Mouse (Mus musculus) CH12.LX (cell line): ENCODE results near the gene Mrpl23.

ENCODE experiments used
- BHLHE40 ChIP-seq: IDR thresholded peaks from 2 replicates; pipeline ENCODE4 v1.6.1; 2011; ENCODE audit warnings: mild to moderate bottlenecking, low read depth, low read length, improper control_type of control experiment
- CHD1 ChIP-seq: IDR thresholded peaks from 2 replicates; pipeline ENCODE4 v1.6.1; 2012; ENCODE audit warnings: low read depth, low read length, improper control_type of control experiment, inconsistent platforms
- CHD2 ChIP-seq: IDR thresholded peaks from 2 replicates; pipeline ENCODE4 v1.6.1; 2011; ENCODE audit warnings: low read length, improper control_type of control experiment
- CTCF ChIP-seq, 2 experiments: IDR thresholded peaks in 1 of 2; conservative IDR thresholded peaks in 1 of 2; 2 replicates each; pipeline ENCODE4 v1.5.1; 2011 to 2012; ENCODE audit warnings: low read depth in 2 of 2, low read length in 2 of 2, improper control_type of control experiment in 1 of 2, inconsistent platforms in 1 of 2, mild to moderate bottlenecking in 1 of 2, moderate library complexity in 1 of 2
- ETS1 ChIP-seq: conservative IDR thresholded peaks from 2 replicates; pipeline ENCODE4 v1.6.1; 2012; ENCODE audit warnings: low read depth, mild to moderate bottlenecking, inconsistent platforms, low read length, improper control_type of control experiment, moderate library complexity
- HCFC1 ChIP-seq: IDR thresholded peaks from 2 replicates; pipeline ENCODE4 v1.6.1; 2012; ENCODE audit warnings: low read depth, mild to moderate bottlenecking, inconsistent platforms, low read length, improper control_type of control experiment
- JUN ChIP-seq: IDR thresholded peaks from 2 replicates; pipeline ENCODE4 v1.6.1; 2011; ENCODE audit warnings: low read depth, mild to moderate bottlenecking, low read length, improper control_type of control experiment, moderate library complexity; ENCODE audit not compliant: insufficient read depth
- MAX ChIP-seq: IDR thresholded peaks from 2 replicates; pipeline ENCODE4 v1.6.1; 2011; ENCODE audit warnings: low read length, improper control_type of control experiment
- MXI1 ChIP-seq: IDR thresholded peaks from 2 replicates; pipeline ENCODE4 v1.6.1; 2011; ENCODE audit warnings: mild to moderate bottlenecking, low read depth, low read length, improper control_type of control experiment
- POLR2A ChIP-seq: IDR thresholded peaks from 2 replicates; pipeline ENCODE4 v1.6.1; 2011; ENCODE audit warnings: low read depth, mild to moderate bottlenecking, improper control_type of control experiment, low read length
- UBTF ChIP-seq: IDR thresholded peaks from 2 replicates; pipeline ENCODE4 v1.6.1; 2012; ENCODE audit warnings: low read depth, mild to moderate bottlenecking, inconsistent platforms, low read length, improper control_type of control experiment, moderate library complexity

- TF ChIP-seq CTCF (conservative IDR thresholded peaks at IDR 0.05 in 1 of 2, IDR thresholded peaks at IDR 0.05 in 1 of 2; ENCODE audit: low read depth in 2 of 2, low read length in 2 of 2) (no peak), JUN (no peak), HCFC1 (no peak), UBTF (no peak), BHLHE40 (no peak), CHD1 (no peak), CHD2 (no peak), POLR2A (no peak), MXI1 (no peak), ETS1 (no peak), MAX (no peak)
These were observed 39.2 kb downstream of the Mrpl23 start for GRCm38 (mm10) chr7:142571458-142572220.
